Mouse (Mus musculus) lung, postnatal 25 days (tissue): Measurements from ENCODE around the gene Csrnp1.
"Not testable (repeated sequence)": the region's sequence is repeated elsewhere in the genome, so short reads cannot be mapped to it uniquely, and the experiment has no call there.

ENCODE experiments used
- DNase-seq: peaks from one replicate; pipeline ENCODE4 v3.0.0; 2022; ENCODE audit warnings: low spot score

Gene Csrnp1

GRCm38 (mm10) chr9:119984536-119985011 lies at the start of gene Csrnp1:
Gene Csrnp1, minus strand, starts transcription at chr9:119984658.
- no peak for DNase-seq

DNA sequence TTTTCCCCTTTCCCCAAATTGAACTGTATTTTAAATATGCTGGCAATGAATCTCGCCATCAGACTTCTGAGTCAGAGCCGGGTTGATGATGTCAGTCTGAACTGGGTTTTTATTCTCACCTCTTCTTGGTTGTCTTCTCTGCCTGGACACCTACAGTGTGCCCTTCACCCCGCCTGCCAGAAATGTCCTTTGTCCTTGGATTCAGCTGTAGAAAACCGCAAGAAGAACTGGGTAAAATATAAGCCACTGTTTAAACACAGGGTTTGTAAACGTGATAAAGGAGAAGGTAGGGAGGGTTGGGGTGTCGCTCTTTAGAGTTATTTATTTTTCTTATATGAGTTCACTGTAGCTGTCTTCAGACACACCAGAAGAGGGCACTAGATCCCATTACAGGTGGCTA lies 48.3 kb upstream of the Csrnp1 start:
- no peak for DNase-seq

- DNase-seq, result no peak
Observed at GRCm38 (mm10) chr9:120030421-120030820, 46.0 kb upstream of the Csrnp1 start.

DNA sequence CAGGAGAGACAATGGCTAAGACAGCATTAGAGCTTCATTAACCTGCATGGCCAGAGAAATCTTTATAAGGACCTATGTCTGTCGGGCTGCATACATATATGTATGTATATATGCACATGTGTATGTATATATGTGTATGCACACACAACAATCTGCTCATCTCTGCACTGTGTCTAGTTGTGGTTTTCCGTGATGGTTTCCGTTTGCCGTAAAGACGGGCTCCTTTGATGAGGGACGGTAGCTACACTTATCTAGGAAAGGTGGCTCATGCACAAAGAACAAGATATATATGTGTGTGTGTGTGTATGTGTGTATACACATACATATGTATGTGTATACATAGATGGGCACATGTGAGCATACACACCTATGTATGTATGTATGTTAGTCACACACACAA lies 45.4 kb upstream of the Csrnp1 start:
- no peak for DNase-seq

DNA sequence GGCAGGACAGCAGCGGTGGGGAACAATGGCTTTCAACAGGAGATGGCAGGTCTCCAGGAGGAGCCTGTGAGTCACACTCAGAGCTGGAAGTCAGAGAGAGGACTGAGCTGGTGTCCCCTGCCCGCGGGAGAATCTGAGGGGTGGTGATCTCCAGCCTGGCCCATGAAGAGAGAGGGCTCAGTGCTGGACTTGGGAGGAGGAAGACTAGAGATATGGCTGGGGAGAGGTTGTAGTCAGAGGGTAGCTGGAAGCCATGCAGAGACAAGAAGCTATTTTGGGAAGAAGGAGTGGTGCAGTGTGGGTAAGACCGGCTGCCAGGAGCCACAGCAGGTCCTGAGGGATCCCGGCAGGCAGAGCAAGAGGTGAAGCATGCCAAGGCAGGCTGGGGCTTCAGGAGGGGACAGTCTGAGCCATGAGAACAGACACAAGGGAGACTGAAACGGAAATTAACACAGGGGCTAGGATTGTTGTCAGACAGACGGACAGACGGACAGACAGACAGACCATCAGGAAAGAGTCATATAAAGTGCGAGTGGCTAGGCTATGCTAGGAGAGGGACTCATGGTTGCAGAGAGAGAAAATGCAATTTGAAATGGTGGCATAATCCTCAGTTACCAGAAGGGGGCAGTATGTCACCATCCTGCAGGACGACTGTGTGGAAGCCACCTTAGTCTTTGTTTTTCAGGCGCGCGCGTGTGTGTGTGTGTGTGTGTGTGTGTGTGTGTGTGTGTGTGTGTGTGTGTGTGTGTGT lies 43.1 kb upstream of the Csrnp1 start:
- DNase-seq, result peak; percentile 61

DNA sequence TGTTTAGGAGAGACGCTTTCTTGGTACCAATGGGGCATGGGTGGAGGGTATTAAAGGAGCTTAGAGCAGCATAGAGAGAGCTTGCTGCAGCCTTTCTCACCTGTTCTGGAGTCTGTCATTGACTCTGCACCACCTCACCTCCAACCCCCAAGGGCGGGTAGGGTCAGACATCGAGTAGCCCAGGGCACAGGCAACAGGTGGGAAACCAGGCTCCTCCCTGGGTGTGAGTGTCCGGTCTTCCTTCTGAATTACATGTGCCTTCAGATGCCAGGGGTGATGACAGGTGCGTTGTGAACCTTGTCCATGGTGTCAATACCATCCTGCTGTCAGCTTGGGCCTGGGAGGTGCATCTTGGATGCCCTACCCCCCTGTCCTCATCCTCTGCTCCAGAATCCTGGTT lies 40.2 kb upstream of the Csrnp1 start:
- DNase-seq, result no peak

DNA sequence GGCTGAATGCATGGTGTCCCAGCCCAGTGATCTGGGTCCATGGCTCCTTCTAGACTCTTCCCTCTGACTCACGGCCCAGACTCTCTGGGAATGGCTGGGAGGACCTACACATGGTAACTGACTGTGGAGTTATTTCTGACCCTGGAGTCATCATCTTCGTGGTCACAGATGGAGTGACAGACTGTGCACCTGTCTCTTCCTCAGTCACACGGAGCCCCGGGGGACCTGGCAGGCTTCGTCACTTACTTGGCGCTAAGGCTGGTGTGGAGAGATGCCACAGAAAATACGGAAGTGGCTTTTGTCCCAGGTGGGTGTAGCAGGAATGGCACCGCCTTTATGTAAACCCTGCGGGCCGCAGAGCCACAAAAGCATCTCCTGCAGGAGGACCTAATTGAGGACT lies 39.7 kb upstream of the Csrnp1 start:
- no peak for DNase-seq

GRCm38 (mm10) chr9:120023086-120023811 lies 38.8 kb upstream of the Csrnp1 start, which contains the start of gene Xirp1:
Gene Xirp1, minus strand, starts transcription at chr9:120023598.
- no peak for DNase-seq

DNA sequence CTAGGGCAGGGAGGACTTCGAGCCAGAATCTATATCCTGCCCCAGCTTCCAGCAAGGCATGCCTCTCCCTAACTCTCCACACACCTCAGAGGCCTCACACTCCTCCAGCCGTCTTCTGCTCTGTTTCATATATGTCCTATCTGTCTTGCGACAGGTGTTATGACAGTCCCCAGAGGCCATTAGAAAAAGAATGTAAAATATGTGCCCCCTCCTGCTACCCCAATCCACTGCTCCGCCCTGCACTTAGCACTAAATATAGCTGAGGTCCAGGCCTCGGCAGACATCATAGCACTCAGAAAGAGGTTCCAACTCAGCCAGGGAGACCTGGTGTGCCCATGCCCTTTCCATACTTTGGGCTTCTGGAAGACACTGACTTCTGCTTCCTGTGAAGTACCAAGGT lies 36.7 kb upstream of the Csrnp1 start:
- no peak for DNase-seq

DNA sequence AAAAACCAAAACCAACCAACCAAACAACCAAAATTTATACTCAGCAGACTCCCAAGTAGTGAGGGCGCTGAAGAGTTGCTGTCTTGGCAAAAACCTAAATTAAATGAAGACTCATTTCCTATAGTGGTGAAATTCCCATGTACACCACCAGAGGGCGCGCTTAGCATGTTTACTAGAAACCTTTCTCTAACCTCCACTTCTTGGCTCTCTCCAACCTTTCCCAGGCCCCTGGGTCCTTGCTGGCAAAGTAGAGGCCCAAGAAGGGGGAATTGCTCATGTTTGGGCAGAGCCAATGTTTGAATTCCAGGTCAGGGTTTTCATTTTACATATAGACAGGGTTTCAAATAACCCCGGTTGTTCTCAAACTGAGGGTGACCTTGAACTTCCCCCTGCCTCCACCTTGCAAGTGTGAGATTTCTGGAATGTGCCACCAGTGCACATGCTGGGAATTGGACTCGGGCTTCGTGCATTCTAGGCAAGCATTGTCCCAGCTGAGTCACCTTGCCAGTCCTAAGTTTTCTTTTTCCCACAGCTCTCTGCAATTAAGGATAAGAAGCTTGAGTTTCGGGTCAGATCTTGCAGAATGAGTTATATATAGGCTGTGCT lies 35.9 kb upstream of the Csrnp1 start:
- peak; percentile 67 for DNase-seq

DNA sequence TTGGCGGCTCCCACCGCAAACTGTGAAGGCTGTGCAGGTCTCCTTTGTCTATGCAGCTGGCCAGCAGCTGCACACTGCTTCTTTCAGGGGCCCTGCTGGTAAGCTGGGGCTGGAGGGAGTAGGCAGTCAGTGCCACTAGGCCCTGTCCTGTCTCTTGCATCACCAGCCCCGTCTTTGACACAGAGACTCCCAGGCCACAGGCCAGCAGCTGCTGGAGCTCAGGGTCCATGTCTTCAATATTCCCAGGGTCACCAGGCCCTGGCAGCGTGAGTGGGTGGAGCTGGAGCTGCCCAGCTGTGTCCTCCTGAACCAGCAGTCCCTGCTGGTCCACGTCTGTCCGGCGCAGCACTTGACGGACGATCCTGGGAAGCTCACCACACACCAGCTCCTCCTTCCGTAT lies 32.5 kb upstream of the Csrnp1 start:
- no peak for DNase-seq

- no peak for DNase-seq
Observed at GRCm38 (mm10) chr9:120014828-120015227, 30.4 kb upstream of the Csrnp1 start.

DNA sequence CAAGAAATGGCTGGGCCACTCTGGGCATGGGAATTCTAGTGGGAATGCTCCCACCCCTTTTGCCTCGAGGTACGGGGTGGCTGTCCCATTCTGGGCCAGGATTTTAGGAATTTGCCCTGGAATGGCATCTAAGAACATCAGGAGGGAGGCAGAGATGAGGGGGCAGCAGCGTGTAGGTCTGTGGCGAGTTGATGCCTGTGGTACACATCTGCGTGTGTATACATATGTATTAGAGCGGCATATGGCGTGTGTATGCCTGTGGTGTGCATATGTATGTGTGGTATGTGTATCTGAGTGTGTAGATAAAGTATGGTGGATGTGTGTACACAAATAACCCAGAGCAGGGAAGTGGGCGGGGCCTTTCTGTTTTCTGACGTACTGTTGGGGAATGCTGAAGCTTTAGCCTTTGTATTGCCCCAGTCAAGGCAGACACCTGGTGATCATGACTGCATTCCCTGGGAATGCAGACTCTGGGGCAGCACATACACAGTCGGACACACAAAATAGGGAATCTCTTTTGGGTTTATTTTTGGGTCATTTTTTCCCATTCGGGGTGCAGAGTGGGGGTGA lies 28.9 kb upstream of the Csrnp1 start:
- DNase-seq, result no peak

- no peak for DNase-seq
Observed at GRCm38 (mm10) chr9:120012781-120013180, 28.3 kb upstream of the Csrnp1 start.

GRCm38 (mm10) chr9:120012161-120012560 lies 27.7 kb upstream of the Csrnp1 start:
- DNase-seq, result not testable (repeated sequence)

DNA sequence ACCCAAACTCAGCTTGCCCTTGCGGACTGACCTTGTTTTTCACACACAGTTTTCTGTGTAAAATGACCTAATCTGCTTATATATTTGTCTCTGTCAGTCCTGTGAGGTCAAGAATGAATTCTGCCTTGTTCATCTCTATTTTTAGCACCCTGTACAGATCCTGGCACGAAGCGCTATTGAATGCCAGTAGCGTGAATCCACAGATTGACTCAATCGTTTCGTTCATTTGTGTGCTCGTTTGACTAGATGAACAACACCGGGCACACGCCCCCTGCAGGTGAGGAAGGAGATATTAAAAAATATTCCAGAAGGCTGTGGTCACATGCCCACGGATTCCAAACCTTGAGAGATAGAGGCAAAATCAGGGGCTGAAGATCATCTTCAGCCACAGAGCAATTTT lies 27.1 kb upstream of the Csrnp1 start:
- peak; percentile 86 for DNase-seq

DNA sequence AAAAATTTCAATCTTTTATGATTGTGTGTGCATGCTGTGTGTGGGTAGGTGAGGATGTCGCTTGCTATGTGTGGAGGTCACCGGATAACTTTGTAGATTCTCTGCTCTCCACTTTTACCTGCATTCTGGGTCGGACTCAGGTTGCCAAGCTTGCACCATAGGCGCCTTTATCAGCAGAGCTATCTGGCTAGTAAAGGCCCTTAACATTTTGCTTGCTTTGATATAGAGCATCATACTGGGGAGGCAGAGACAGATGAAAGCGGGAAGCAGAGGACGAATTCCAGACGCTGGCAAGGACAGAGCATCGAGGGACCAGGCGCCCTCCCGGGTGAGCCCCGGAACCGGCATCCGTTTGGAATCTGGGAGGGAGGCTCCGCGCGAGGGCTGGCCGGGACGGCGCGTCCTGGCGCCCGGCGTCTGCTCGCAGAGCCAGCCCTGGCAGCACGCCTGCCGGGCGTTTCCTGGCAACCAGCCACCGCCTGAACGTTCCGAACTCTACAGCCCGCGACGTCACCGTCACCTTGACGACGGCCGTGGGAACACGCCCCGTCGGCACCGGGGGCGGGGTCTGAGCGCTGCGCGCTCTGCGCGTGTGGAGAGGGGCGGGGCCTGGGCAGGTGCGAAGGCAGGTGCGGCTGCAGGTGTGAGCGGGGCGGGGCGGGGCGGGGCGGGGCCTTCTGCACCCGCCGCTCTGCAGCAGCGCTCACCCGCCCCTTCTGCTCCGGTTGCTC lies 26.5 kb upstream of the Csrnp1 start:
- peak; percentile 98 for DNase-seq

DNA sequence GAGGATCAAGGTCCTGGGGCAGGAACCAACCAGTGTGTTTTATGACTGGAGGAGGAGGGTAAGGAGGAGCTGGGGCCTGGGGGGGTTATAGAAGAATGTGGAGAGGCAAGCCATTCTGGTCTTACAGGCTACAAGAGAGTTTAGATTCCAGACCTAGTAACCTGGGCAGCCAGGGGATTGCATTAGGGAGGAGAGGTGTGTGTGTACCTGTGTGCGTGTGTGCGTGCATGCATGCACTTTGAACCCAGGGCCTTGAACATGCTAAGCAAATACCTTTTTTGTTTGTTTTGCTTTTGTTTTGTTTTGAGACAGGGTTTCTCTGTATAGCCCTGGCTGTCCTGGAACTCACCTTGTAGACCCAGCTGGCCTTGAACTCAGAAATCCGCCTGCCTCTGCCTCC lies 25.4 kb upstream of the Csrnp1 start:
- no peak for DNase-seq

- no peak for DNase-seq
Observed at GRCm38 (mm10) chr9:120009226-120009841, 24.9 kb upstream of the Csrnp1 start.

DNA sequence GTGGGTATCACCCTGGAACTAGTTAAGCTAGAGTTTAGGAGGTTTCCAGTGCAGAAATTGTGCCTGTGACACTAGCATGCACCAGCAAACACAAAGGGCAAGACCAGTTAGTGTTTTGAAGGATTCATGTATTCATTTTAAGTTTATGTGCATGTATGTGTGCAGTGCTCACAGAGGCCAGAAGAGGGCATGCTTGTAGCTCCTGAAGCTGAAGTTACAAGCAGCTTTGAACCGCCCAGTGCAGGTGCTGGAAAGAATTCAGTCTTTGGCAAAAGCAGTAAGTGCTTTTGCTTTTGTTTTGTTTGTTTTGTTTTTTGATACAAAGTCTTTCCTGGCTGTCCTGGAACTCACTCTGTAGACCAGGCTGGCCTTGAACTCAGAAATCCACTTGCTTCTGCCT lies 23.4 kb upstream of the Csrnp1 start:
- DNase-seq, result no peak

GRCm38 (mm10) chr9:120005936-120006335 lies 21.5 kb upstream of the Csrnp1 start:
- DNase-seq, result no peak

DNA sequence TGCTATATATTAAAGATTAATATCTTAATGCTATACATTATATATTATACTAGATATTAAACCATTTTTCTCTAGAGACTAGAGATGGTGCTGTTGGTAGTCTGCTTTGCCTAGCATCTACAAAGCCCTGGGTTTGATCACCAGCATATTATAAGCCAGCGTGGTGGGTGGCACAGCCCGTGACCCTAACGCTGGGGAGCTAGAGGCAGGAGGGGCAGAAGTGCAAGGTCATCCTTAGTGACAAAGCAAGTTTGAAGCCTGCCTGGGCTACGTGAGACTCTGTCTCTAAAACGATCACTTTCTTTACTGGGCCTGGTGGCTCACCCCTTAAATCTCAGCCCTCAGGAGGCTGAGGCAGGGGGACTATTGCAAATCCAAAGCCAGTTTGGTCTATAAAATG lies 18.4 kb upstream of the Csrnp1 start:
- no peak for DNase-seq
